Mouse (Mus musculus) heart, adult 2 months (tissue): ENCODE data around the gene Usp21.

Experiments used
- CTCF ChIP-seq: fragments of 200-600 bp; IDR thresholded peaks from 2 replicates; pipeline ENCODE4 v1.8.1; 2022; ENCODE audit warnings: antibody characterized with exemption, mild to moderate bottlenecking, moderate library complexity
- EP300 ChIP-seq: fragments of 200-500 bp; IDR thresholded peaks from 2 replicates; pipeline ENCODE4 v1.6.1; 2011; ENCODE audit warnings: low read depth, low read length, control low read depth; ENCODE audit not compliant: insufficient read depth
- POLR2A ChIP-seq: fragments of 200-500 bp; IDR thresholded peaks from 2 replicates; pipeline ENCODE4 v1.6.1; 2011; ENCODE audit warnings: mild to moderate bottlenecking, low read depth, low read length, control low read depth; ENCODE audit not compliant: insufficient read depth

DNA sequence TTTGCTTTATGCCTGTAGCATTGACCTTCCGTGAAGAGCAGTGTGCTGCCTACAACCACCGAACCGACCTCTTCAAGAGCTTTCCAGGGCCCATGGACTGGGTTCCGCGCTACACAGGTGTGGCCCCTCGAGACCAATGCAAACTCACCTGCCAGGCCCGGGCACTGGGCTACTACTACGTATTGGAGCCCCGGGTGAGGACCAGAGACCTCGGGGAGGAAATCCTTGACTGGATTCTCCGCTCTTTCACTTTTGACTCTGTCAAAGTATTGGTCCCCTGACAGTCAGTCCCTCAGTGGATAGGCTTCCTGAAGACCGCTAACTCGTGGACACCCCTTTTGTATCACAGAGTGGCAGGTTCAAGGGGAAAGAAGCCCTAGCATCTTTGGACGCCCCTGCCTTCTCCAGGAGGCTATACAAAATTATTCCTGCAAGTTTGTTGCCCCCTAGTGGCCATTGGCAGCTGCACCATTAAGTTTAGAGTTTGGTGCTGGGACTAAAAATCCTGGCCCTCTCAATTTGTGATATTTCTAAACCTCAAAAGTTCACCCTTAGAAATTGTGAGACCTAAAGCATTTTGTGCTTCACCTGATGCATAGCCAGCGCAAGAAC is 30.7 kb downstream of the Usp21 start:
- TF ChIP-seq EP300 (no peak), CTCF (no peak; the same call in 1 of the 2 replicates), POLR2A (no peak)
